Mouse (Mus musculus): ENCODE measurements around the gene Abcb4. TPM values are rescaled to one million over a fixed set of nuclear protein-coding genes. Genes with fewer than 3 reads are reported as not detected.

Abcb4 gene
- polyA plus RNA-seq, 1 experiment from 2014 or later = 0.39 TPM

GRCm38 (mm10) chr5:8877800-8878199 lies 15.7 kb upstream of the Abcb4 start:
- Histone ChIP-seq H3K4me1 (no peaks in the 10 kb centered on the region), H3K9ac (no peak overlapping the region), H3K27ac (no peak overlapping the region), H3K36me3 (no peaks in the 10 kb centered on the region), H3K4me2 (replicated peaks) (no peak overlapping the region), H3K9me3 (replicated peaks) (no peaks in the 10 kb centered on the region), H3K27me3 (no peaks in the 10 kb centered on the region), H3K4me3 (no peak overlapping the region)
- no peak for ATAC-seq (ENCODE audit: low FRiP score)
- WGBS = 82% methylated on average over 5 of the region's 5 CpGs

DNA sequence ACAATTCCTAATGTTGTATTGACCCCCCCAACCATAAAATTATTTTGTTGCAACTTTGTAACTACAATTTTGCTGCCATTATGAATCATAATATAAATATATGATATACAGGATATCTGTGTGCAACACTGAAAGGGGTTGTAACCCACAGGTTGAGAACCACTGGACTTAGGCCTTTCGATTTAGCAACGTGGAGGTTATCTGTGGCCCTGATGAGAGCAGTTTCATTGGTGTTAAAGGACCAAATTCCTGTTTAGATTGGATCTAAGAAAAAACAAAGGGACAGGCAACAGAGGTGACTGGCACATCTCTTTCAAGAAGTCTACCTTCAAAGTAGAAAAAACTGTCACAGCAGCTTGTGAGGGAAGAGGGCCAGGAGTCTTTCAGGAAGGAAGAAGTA lies 7.7 kb upstream of the Abcb4 start:
- Histone ChIP-seq H3K27me3 (no peaks in the 10 kb centered on the region), H3K36me3 (no peaks in the 10 kb centered on the region), H3K4me3 (no peak overlapping the region), H3K9ac (no peak overlapping the region), H3K27ac (no peak overlapping the region), H3K4me2 (replicated peaks) (no peak overlapping the region), H3K4me1 (no peaks in the 10 kb centered on the region), H3K9me3 (replicated peaks) (0 out of 2 replicates have a peak, but pooled peaks cover 4% of the 10 kb centered on the region)
- ATAC-seq (ENCODE audit: low FRiP score) = no peak
- 75% methylated on average over 2 of the region's 2 CpGs for WGBS

DNA sequence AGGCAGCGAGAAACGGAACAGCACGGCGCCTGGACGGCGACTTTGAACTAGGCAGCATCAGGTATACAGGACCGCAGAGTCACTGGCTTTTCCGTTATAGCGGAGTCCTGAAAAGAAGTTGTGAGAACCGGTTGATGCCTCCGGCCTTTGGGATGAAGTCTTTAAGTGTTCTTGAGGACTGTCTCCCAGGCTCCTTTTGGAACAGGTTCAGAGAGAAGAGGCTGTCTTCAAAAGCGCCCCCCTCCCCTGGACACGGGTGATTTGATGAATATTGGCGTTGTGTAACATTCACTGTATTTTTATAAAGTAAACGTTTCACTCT lies 548 bp downstream of the Abcb4 start:
- Histone ChIP-seq H3K27ac (no peak overlapping the region), H3K27me3 (peaks cover 21% of the 10 kb centered on the region), H3K9ac (peak overlapping the region; percentile 78; the same call in 1 of the 2 replicates), H3K36me3 (no peaks in the 10 kb centered on the region), H3K9me3 (replicated peaks) (0 out of 2 replicates have a peak, but pooled peaks cover 7% of the 10 kb centered on the region), H3K4me2 (replicated peaks) (peak overlapping the region; percentile 96), H3K4me3 (peak overlapping the region; percentile 70), H3K4me1 (peaks cover 4% of the 10 kb centered on the region; the same call in 1 of the 2 replicates)
- ATAC-seq (ENCODE audit: low FRiP score) = no peak; the same call in 1 of the 2 replicates
- 11% methylated on average over 15 of the region's 15 CpGs for WGBS

- H3K27ac ChIP-seq = no peak overlapping the region
- H3K4me3 ChIP-seq = no peak overlapping the region
- no peak overlapping the region for H3K9ac ChIP-seq
- WGBS = 70% methylated on average over 15 of the region's 15 CpGs
- peaks cover 21% of the 10 kb centered on the region for H3K27me3 ChIP-seq
- no peaks in the 10 kb centered on the region for H3K36me3 ChIP-seq
- no peak overlapping the region for H3K4me2 ChIP-seq (replicated peaks)
- ATAC-seq (ENCODE audit: low FRiP score) = no peak
- 0 out of 2 replicates have a peak, but pooled peaks cover 7% of the 10 kb centered on the region for H3K9me3 ChIP-seq (replicated peaks)
- peaks cover 4% of the 10 kb centered on the region; the same call in 1 of the 2 replicates for H3K4me1 ChIP-seq
Measured at GRCm38 (mm10) chr5:8894641-8895490, 1.3 kb downstream of the Abcb4 start.

DNA sequence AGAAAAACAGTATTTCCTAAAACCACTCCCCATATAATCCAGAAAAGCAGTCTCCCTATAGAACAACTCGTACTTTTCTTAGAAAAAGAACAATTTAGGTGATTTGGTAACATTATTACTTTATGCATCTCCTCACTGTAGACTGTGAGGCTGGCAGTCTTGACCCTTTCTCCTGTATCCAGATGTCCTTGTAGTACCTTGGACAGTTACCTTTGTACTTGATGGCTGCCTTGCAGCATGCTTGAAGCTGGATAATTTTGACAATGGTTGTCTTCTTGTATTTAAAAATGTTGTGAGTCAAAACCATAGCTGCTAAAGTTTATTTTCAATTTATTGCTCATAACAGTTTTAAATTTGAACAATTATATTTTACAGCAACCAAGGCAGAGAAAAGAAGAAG lies 2.7 kb downstream of the Abcb4 start:
- H3K9me3 ChIP-seq (replicated peaks) = 0 out of 2 replicates have a peak, but pooled peaks cover under 1% of the 10 kb centered on the region
- H3K4me2 ChIP-seq (replicated peaks) = no peak overlapping the region
- peaks cover 21% of the 10 kb centered on the region for H3K27me3 ChIP-seq
- no peak overlapping the region for H3K27ac ChIP-seq
- H3K4me3 ChIP-seq = no peak overlapping the region
- no peaks in the 10 kb centered on the region for H3K36me3 ChIP-seq
- WGBS = 83% methylated on average over 1 of the region's 1 CpGs
- ATAC-seq (ENCODE audit: low FRiP score) = no peak
- H3K4me1 ChIP-seq = peaks cover 4% of the 10 kb centered on the region; the same call in 1 of the 2 replicates
- no peak overlapping the region for H3K9ac ChIP-seq

DNA sequence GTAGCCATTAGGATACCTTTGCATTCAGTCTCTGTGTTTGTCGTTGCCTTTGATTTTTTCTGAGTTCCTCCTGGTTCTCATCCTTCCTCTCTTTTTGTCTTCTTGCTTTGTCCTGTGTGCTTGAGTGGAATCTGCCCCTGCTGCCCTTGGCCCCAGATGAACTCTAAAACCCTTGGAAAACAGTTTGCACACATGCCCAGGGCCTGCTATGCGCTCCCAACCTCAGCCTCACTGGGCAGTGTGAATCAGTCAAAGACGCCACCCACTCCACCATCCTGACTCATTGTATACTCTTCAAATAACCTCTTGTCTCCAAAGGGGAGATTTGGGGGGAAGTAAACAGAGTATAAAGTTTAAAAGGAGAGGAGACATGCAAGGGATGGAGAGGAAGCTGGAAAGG lies 4.7 kb downstream of the Abcb4 start:
- Histone ChIP-seq H3K27me3 (peaks cover 11% of the 10 kb centered on the region; the same call in 1 of the 2 replicates), H3K9ac (no peak overlapping the region), H3K9me3 (replicated peaks) (no peaks in the 10 kb centered on the region), H3K4me2 (replicated peaks) (no peak overlapping the region), H3K4me1 (peaks cover under 1% of the 10 kb centered on the region; the same call in 1 of the 2 replicates), H3K36me3 (no peaks in the 10 kb centered on the region), H3K27ac (no peak overlapping the region), H3K4me3 (no peak overlapping the region)
- no peak for ATAC-seq (ENCODE audit: low FRiP score)
- WGBS = 68% methylated on average over 3 of the region's 3 CpGs

- Histone ChIP-seq H3K9me3 (replicated peaks) (no peaks in the 10 kb centered on the region), H3K27me3 (no peaks in the 10 kb centered on the region), H3K36me3 (no peaks in the 10 kb centered on the region), H3K4me2 (replicated peaks) (no peak overlapping the region), H3K4me1 (no peaks in the 10 kb centered on the region), H3K4me3 (no peak overlapping the region), H3K27ac (no peak overlapping the region), H3K9ac (no peak overlapping the region)
- ATAC-seq (ENCODE audit: low FRiP score) = no peak
- WGBS = 86% methylated on average over 1 of the region's 1 CpGs
Measured at GRCm38 (mm10) chr5:8901001-8901400, 7.5 kb downstream of the Abcb4 start.

DNA sequence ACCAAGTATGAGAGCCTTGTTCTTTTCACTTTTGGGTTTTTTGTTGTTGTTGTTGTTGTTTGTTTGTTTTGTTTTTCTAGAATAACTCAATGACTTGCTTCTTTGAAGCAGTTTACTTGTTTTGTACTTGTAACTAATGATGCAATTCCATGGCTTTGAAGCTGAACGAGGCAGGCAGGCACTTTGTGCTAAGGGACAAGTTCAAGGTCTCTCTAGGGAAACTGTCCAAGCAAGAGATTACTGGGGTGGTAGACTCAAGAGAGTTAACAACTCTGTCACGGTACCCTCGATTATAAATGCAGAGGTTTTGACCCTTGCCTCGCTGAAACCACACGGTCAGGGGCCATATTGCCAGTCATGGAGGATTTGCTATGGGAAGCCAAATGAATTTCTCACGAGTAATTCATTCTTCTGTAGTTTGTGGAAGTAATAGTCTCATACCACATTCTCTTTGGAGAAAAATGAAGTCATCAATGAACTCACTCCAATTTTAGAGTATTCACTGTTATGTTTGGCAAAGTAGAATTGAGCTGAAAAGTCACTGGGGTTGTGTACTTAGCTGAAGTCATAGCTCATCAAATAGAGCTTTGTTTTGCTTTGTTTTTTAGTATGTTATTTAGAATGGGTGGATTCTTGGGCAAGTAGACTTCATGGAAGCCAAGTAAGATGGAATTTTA lies 8.8 kb downstream of the Abcb4 start:
- H3K4me3 ChIP-seq = no peak overlapping the region
- ATAC-seq (ENCODE audit: low FRiP score) = no peak
- H3K27me3 ChIP-seq = no peaks in the 10 kb centered on the region
- no peaks in the 10 kb centered on the region for H3K9me3 ChIP-seq (replicated peaks)
- no peak overlapping the region for H3K27ac ChIP-seq
- no peak overlapping the region for H3K9ac ChIP-seq
- H3K4me1 ChIP-seq = no peaks in the 10 kb centered on the region
- no peak overlapping the region for H3K4me2 ChIP-seq (replicated peaks)
- 62% methylated on average over 6 of the region's 6 CpGs for WGBS
- H3K36me3 ChIP-seq = no peaks in the 10 kb centered on the region

DNA sequence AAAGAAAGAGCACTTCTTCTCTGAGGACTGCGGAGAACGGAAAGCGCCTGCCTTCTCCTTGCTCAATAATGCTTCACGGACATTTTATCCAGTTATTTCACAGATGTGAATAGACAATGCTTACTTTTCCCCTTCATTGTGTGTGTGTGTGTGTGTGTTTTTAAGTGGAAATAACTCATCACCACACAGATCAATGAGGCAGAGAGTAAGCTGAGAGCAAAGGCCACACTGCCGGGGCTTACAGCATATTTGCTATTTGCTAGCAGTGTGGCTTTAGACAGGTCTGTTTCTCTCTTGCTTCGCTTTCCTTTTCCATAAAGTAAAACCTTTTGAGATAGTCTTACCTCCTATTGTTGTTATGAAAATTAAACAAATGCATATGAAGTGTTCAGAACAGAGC lies 11.0 kb downstream of the Abcb4 start:
- Histone ChIP-seq H3K27me3 (no peaks in the 10 kb centered on the region), H3K4me2 (replicated peaks) (no peak overlapping the region), H3K4me1 (no peaks in the 10 kb centered on the region), H3K9me3 (replicated peaks) (no peaks in the 10 kb centered on the region), H3K27ac (no peak overlapping the region), H3K9ac (no peak overlapping the region), H3K36me3 (no peaks in the 10 kb centered on the region), H3K4me3 (no peak overlapping the region)
- WGBS = 46% methylated on average over 6 of the region's 6 CpGs
- ATAC-seq (ENCODE audit: low FRiP score) = no peak

DNA sequence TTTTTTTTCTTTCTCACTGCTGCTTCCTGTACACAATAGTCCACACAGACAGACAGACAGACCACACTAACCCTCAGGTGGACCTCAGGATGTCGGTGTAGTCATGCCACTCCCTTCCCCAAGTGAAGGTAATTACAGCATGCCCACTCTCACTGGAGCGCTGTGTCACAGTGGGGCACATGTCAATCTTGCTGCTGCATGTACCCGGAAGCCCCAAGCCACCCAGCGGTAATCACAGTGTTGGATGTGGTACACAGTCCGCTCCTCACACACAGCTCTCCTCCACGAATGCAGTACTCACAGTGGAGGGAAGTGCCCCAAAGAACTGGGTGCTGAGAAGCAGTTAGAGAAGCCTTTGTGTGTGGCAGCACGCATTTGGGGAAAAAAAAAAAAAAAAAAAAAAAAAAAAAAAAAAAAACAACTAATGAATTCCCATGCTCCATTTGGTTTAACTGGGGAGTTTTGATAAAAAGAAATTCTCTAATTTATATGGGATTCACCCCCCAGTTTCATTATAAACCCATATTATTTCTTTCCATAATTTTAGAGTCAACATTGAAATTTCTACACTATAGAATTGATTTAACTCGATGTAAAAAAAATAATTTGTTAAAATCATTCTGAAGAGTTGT lies 18.2 kb downstream of the Abcb4 start:
- 79% methylated on average over 8 of the region's 8 CpGs for WGBS
- no peaks in the 10 kb centered on the region for H3K27me3 ChIP-seq
- ATAC-seq (ENCODE audit: low FRiP score) = no peak
- no peak overlapping the region for H3K4me3 ChIP-seq
- no peaks in the 10 kb centered on the region for H3K4me1 ChIP-seq
- no peaks in the 10 kb centered on the region for H3K36me3 ChIP-seq
- no peak overlapping the region for H3K4me2 ChIP-seq (replicated peaks)
- H3K27ac ChIP-seq = no peak overlapping the region
- H3K9me3 ChIP-seq (replicated peaks) = no peaks in the 10 kb centered on the region
- no peak overlapping the region for H3K9ac ChIP-seq

DNA sequence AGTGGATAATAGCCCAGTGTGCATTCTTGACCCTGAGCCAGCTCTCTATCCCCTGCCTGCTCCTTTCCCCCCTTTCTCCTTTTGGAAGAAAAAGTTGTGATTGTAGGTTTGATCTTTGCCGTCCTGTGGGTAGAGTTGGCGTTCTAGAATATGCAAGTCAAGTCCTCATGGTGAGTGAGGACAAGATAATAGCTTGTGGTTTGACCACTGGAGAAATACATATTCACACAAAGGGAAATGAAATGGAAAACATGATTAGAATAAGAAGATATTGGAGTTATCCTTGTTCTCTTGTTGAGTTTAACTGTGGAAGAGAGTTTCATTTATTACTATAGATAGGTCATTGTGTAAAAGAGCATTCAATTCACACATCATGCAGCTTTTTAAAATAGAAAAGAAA lies 22.9 kb downstream of the Abcb4 start:
- WGBS = 86% methylated on average over 2 of the region's 2 CpGs
- ATAC-seq (ENCODE audit: low FRiP score) = no peak
- H3K4me3 ChIP-seq = no peak overlapping the region

GRCm38 (mm10) chr5:8917069-8917468 lies 23.6 kb downstream of the Abcb4 start:
- Histone ChIP-seq H3K4me2 (replicated peaks) (no peak overlapping the region), H3K4me1 (no peaks in the 10 kb centered on the region)
- WGBS = 80% methylated on average over 6 of the region's 6 CpGs

More for the DNA sequence above, 22.9 kb downstream of the Abcb4 start:
- H3K9me3 ChIP-seq (replicated peaks) = no peaks in the 10 kb centered on the region
- no peaks in the 10 kb centered on the region for H3K36me3 ChIP-seq
- no peak overlapping the region for H3K27ac ChIP-seq
- no peaks in the 10 kb centered on the region for H3K27me3 ChIP-seq
- no peak overlapping the region for H3K9ac ChIP-seq
- no peaks in the 10 kb centered on the region for H3K4me1 ChIP-seq
- H3K4me2 ChIP-seq (replicated peaks) = no peak overlapping the region

More at GRCm38 (mm10) chr5:8917069-8917468, 23.6 kb downstream of the Abcb4 start:
- Histone ChIP-seq H3K36me3 (no peaks in the 10 kb centered on the region), H3K9me3 (replicated peaks) (no peaks in the 10 kb centered on the region), H3K27me3 (no peaks in the 10 kb centered on the region), H3K9ac (no peak overlapping the region), H3K4me3 (no peak overlapping the region), H3K27ac (no peak overlapping the region)
- ATAC-seq (ENCODE audit: low FRiP score) = no peak
